Mouse (Mus musculus) bone marrow macrophage, adult 2 months (primary cell): ENCODE measurements around the gene Tns3.

ENCODE experiments used
- CTCF ChIP-seq: IDR thresholded peaks from 2 replicates; pipeline ENCODE4 v1.5.1; 2012; ENCODE audit warnings: low read depth, mild to moderate bottlenecking, low read length, moderate library complexity
- POLR2A ChIP-seq: IDR thresholded peaks from 2 replicates; pipeline ENCODE4 v1.6.1; 2012; ENCODE audit warnings: mild to moderate bottlenecking, low read depth, low read length, borderline replicate concordance

GRCm38 (mm10) chr11:8557006-8557405, 107.3 kb downstream of the Tns3 start:
- TF ChIP-seq POLR2A, result no peak
- no peak for TF ChIP-seq CTCF
